Comparison of ENCODE assay signal across 13 mouse cellular contexts in the genomic region with DNA sequence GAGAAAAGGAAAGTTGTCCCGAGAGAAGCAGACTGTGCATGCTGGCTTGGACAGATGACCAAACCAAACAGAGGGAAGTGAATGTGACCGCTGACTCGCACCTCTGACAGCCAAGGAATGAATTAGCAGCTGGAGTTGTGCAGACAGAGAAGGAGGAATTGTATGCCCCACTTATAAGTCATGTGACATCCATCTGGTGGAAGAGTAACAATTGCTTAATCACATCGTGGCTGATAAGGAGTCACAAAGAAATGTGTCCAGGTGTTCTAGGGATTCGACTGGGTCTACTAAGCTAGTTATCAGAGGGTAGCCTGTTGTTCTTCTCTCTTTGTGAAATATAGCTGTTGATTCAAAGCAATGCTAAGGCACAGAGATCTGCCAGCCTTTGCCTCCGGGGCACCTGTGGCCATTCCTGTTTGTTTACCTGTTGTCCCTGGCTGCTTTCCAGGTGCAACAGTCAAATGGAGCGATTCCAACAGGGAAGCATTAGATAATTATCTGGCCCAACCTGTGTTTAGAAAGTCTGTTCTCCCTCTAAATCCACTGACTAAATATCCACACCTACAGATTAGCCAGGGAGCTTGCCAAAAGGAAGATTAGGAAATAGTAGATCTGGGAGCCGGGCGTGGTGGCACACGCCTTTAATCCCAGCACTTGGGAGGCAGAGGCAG.
A peak's percentile ranks its signal among the peaks of the same experiment; 100 is the strongest.
DNase-seq lines count a peak whose midpoint lies in the region; ATAC-seq and TF ChIP-seq lines count a peak whose summit lies in the region.
"Had no signal": no experiment of that assay in that cellular context is flagged by ENCODE, and none has a peak within 500 bp of the region (broad histone marks: within the 10 kb centered on the region; RNA-seq: fewer than 3 reads in every experiment).

No protein-coding gene starts in this region.

- ATAC-seq in neural tube, embryonic 15.5 days (ENCODE audit: low FRiP score): no peak
- ATAC-seq in monocyte, adult 5-6 weeks (replicated peaks; ENCODE audit: insufficient number of reproducible peaks, low FRiP score, low TSS enrichment, poor library complexity, severe bottlenecking): no peak
- ATAC-seq: forebrain, postnatal 0 days had no signal

- H3K9ac ChIP-seq in neural tube, embryonic 15.5 days (replicated peaks): no peak overlapping the region
- H3K9ac ChIP-seq: embryonic facial prominence, embryonic 13.5 days; forebrain, postnatal 0 days had no signal

- TF ChIP-seq CTCF in small intestine, adult 2 months (IDR thresholded peaks at IDR 0.05; ENCODE audit: extremely low read depth, insufficient read length, insufficient replicate concordance, low read depth, low read length): no peak

- 23% methylated on average over 10 of the region's 10 CpGs for WGBS in small intestine, adult 2 months
- 89% methylated on average over 10 of the region's 10 CpGs for WGBS in neural tube, embryonic 15.5 days

- no peak overlapping the region for H3K4me2 ChIP-seq in neural tube, embryonic 15.5 days
- H3K4me2 ChIP-seq: embryonic facial prominence, embryonic 13.5 days; midbrain, embryonic 11.5 days had no signal

- H3K4me3 ChIP-seq in small intestine, adult 2 months (ENCODE audit: low read depth, low read length): no peak overlapping the region
- H3K4me3 ChIP-seq in neural tube, embryonic 15.5 days (replicated peaks): no peak overlapping the region
- H3K4me3 ChIP-seq: embryonic facial prominence, embryonic 13.5 days had no signal

- peaks cover 15% of the 10 kb centered on the region for H3K4me1 ChIP-seq in small intestine, adult 2 months (ENCODE audit: control insufficient read depth, insufficient read depth, insufficient read length, low read length)
- H3K4me1 ChIP-seq in neural tube, embryonic 15.5 days: no peaks in the 10 kb centered on the region

- H3K27ac ChIP-seq in small intestine, adult 2 months (ENCODE audit: insufficient read depth, low read depth, low read length): peak overlapping the region; percentile 5; the same call in 1 of the 2 replicates
- no peak overlapping the region for H3K27ac ChIP-seq in neural tube, embryonic 15.5 days (replicated peaks)

- no peaks in the 10 kb centered on the region for H3K9me3 ChIP-seq in neural tube, embryonic 15.5 days (replicated peaks)
- H3K9me3 ChIP-seq: embryonic facial prominence, embryonic 13.5 days had no signal

- TF ChIP-seq POLR2A in small intestine, adult 2 months (IDR thresholded peaks at IDR 0.05; ENCODE audit: low read depth, low read length): no peak

- no peaks in the 10 kb centered on the region for H3K27me3 ChIP-seq in small intestine, adult 2 months (ENCODE audit: control insufficient read depth, insufficient read depth, low read length)
- H3K27me3 ChIP-seq in neural tube, embryonic 15.5 days (replicated peaks): no peaks in the 10 kb centered on the region
- H3K27me3 ChIP-seq: embryonic facial prominence, embryonic 13.5 days had no signal

- no peaks in the 10 kb centered on the region for H3K36me3 ChIP-seq in small intestine, adult 2 months (ENCODE audit: control insufficient read depth, insufficient read depth, low read length)
- no peaks in the 10 kb centered on the region for H3K36me3 ChIP-seq in neural tube, embryonic 15.5 days
- H3K36me3 ChIP-seq: embryonic facial prominence, embryonic 13.5 days had no signal

- DNase-seq in lung, postnatal 36 days: peak; percentile 38
- no peak for DNase-seq in lung, postnatal 25 days (ENCODE audit: low spot score)
- DNase-seq in cerebellum, adult 11-12 months: peak; percentile 64
- DNase-seq in fat pad, adult 2 months (ENCODE audit: extremely low read depth, low read depth, low spot score): peak; percentile 76
- no peak for DNase-seq in layer of hippocampus, postnatal 25 days (ENCODE audit: extremely low spot score in 1 of 2, low spot score in 1 of 2)
- DNase-seq: forebrain, postnatal 0 days; gastrocnemius, postnatal 36 days; heart, postnatal 10 days had no signal

Comparison
In these comparisons a context has a peak if more than half of its experiments do, and no peak if none do; other contexts are left out.
1. DNase-seq: peak in lung, postnatal 36 days (single experiment), cerebellum, adult 11-12 months (single experiment) and fat pad, adult 2 months (single experiment); none in lung, postnatal 25 days (single experiment) and layer of hippocampus, postnatal 25 days (0 of 2).